Mouse (Mus musculus): ENCODE data around the gene Mtcl1. TPM values are rescaled to one million over a fixed set of nuclear protein-coding genes. Genes with fewer than 3 reads are reported as not detected.

Gene Mtcl1
- total RNA-seq, 4 experiments from 2014 or later: 4.4 to 6.8 (median 5.3) TPM

DNA sequence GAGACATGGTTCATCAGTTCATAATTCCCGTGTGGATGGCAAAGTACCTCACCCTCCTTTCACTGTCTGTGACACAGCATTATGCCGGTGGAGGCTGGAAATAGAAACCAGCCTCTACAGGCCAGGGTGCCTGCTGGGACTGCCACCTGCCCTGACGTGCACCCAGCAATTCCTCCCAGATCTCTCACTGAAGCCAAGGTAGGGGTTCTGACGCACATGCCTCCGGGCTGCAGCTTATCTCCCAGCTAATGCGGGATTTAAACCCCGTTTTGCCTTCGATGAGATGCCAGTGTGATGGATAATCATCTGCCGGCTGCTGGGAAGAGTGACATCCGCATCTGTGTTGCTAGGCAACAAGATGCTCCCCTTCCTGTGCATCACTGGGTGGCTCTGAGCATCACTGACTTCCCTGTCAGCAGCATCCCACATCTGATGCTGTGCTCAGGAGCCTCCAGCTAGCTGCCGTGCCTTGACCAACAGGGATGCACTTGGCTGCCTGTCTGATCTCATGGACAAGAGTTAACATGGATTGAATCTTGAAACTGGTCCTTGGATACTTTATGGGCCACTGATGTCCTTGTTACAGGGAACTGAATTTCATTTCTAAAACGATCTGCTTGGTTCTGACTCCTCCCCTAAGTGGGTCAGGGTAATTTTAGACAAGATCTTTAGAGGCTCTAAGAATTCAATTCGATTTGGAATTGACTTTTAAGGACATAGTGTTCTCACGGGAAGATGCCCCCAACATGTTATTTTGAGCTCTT, 123.9 kb downstream of the Mtcl1 start:
- no peak for DNase-seq (ENCODE audit: low spot score)

DNA sequence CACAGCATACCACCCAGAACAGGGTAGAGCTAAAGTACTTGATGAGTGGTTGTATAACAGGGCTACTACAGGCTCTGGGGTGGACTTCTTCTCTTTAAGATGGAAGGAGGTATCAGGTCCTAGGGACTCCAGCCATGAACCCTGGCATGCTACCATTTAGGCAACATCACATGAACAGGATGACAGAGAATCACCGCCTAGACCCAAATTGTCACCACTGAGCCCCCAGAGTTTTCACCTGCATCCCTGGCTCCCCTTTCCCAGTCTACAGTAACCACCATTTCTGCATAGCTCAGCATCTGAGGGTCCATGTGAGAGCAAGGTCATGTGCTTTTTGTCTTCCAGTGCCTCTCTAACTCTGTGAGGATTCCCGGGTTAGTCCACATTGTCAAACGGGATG, 124.7 kb downstream of the Mtcl1 start:
- no peak for DNase-seq (ENCODE audit: low spot score)

DNA sequence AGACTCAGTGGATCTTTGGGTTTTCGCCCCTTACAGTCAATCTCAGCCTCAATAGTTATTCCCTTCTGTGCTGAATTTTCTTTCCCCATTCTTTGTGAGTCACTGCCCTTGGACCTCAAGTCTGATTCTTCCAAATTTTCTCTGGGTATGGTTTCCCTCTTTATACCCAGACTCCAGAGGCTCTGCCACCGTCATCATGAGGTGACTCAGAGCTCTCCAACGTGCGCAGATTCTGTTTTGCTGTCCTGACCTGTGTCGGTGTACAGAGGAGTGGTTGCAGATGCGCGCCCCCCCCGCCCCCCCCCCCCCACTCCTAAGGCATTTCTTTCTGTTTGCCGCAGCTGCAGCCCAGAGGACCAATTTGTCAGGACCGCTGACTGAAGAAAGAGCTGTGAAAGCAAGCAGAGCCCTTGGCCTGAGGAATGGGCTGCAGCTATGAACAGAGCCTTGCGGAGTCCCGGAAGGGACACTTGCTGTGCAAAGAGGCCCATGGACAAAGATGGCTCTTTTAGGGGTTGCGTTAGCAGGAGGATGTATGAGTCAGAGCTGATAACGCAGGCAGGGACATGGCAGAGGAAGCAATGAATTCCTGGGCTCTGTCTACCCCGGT, 126.8 kb downstream of the Mtcl1 start:
- DNase-seq (ENCODE audit: low spot score): no peak

DNA sequence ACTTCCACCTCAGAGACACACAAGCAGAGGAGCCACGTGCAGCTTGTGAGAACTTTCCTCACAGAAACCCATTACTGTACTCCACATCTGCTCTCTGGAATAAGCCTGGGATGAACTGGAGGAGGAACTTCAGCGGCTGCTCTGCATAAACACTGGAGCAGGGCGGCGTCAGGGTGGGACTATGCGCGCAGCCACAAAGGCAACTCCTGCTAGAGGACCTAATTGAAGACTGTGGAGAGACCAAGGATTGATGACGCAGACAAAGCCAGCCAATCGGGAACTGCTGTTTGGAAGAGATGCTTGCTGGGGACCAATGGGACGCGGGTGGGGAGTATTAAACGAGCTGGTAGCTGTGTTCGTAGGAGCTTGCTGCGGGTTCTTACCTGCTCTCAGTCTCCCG, 127.6 kb downstream of the Mtcl1 start:
- DNase-seq (ENCODE audit: low spot score): no peak

DNA sequence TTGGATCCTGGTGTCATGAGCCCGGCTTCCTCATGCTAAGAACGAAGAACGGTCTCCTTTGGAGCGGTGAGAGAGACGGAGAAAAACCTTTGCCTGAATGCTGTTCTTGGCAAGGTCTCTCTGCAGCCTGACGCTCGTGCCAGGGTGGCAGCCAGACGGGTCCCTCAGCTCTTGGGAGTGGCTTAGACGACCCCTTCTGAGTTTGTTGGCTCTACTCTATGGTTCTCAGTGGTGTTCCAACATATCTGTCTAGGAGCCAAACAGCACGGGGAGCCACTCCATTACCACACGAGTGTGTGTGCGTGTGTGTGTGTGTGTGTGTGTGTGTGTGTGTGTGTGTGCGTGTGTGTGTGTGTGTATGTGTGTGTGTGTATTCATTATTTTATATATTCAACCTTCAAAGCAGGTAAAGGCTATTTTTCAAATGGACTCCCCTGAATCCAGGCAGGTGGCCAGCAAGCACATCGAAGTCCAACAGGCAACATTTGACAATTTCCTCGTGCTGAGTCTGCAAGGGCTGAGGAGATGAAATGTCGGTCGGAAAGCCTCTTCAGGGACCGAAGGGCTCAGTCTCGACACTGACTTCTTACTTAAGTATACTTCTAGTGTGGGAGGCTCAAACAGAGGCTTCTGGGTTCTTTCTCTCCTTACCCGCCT, 128.7 kb downstream of the Mtcl1 start:
- no peak for DNase-seq (ENCODE audit: low spot score)

DNA sequence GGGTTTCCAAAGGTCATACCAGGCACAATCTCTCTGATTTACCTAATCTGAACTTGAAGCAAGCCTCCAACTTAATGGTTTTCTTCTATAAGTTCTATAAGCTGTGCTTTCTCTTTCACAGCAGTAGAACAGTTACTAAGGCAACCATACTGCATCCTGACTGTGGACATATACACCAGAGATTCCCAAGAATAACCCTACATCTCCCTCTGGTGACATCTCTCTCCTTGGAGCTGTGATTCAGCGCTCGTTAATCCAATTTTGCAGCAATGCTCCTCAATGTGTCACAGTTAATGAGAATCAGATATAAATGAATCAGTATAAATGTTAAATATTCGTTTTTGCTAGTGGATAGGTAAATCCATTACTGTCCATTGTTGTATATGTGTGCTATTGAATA, 131.5 kb downstream of the Mtcl1 start:
- DNase-seq (ENCODE audit: low spot score): no peak

DNA sequence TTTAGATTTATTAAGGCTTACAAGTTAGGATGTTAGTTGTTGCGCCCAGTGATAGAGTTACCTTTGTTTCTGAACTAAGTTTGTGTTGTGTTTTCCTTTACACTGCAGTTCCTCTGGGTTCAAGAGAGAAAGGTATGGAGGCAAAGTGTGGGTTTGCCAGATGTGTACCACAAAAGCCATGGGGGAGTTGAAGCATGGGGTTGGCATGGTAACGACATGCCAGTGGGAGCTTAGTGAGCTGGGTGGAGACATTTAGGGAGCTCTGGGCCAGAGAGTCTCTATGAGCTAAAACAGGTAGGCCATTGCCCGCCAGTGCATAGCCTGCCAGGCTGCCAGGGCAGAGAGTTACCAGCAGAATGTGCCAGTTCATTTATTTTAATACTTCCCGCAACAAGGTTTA, 132.0 kb downstream of the Mtcl1 start:
- DNase-seq (ENCODE audit: low spot score): no peak

DNA sequence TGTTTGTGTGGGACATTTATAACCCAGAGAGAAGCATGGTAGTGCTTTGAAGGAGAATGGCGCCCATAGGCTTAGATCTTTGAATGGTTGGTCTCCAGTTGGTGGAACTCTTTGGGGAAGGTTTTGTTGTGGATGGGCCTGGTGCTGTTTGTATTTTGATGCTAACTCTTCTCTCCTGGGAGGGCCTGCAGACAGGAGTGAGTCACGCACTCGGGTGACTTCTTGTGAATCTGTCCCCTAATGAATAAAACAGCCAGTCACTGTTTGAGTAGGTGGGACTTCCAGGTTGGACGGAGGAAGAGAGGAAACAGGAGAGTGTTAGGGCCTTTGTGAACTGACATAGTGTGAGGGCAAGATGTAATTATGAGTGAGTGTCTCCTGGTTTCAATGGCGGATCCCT, 132.4 kb downstream of the Mtcl1 start:
- no peak for DNase-seq (ENCODE audit: low spot score)

DNA sequence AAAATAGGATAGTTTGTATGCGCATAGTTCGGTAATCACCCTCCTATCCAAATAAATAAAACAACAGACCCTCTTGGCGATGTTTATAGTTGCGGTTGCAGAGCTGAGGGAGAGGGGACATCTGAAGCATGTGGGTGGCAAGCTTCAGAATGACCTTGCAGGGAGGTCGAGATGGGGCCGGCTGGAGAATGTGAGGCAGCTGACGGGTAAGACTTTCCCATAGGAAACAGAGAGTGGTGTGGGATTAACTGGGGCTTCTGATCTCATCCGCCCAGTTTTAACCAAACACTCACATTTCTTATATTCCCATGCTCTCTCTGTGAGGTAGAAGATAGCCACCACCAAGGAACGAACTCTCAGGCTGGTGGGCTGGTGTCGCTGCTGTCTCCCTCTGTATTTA, 134.1 kb downstream of the Mtcl1 start:
- no peak for DNase-seq (ENCODE audit: low spot score)

DNA sequence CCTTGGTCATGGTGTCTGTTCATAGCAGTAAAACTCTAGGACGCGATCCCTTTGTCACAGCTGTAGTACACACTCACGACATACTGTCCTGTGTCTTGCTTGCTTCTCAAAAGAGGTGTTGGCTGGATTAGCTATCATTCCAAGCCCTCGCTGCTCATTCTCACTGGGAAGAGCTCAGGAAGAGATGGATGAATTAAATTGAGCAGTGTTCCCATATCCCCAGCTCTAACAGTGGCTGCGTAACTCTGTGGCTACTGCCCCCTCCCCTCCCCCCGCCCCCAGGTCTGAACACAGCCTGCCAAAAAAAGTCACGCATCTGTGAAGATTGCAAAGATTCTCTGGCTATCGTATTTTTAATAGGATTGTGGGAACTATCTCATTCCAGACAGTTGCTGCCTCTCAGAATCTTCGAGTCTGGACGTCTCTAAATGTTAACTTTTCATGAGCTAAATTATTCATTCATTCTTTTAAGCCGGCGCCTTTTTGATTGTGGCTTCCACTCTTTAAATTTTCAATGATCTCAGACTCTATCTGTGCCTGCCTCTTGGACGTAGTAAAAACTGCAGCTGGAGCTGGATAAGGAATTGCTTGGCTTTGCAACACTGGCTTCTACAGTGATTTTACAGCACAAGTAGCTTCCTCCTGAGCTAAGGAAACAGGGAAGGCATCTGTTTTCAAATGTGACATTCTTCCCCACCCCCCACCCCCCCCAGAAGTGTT, 134.8 kb downstream of the Mtcl1 start:
- peak; percentile 10 for DNase-seq (ENCODE audit: low spot score)

DNA sequence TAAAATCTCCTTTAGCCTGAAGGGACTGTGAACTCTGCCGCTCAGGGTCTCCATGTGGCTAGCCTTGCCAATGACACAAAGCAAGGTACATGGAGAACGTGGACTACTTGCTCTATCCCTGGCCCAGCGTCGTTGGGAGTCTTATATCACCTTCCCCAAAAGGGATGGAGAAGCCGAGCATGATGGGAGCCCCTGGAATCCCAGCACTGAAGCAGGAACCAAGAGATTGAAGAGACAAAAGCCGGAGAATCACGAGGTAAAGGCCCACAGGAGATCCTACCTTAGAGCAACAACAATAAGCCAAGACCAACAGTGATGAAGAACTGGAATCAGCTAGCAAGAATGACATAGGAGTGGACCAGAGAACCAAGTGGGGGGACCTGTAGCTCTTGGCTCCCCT, 147.6 kb downstream of the Mtcl1 start:
- no peak for DNase-seq (ENCODE audit: low spot score)

DNA sequence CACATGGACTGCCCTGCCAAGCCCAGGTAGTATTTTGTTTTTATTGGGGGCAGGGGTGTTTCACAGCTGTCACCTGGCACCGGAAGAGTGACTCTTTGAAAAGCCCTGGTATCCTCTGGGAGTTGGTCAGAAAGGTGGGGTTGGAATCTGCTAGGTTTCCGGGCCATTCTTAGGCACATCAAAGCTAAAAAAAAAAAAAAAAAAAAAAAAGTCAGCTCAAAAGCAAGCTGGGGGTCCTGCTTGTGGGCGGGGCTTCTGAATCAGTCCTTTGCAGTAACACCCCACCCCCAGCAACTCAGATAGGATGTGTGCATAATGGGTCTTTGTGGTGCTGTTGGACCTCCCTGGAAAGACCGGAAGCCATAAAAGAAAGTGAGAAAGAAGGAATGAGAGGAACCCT, 148.3 kb downstream of the Mtcl1 start:
- DNase-seq (ENCODE audit: low spot score): no peak

DNA sequence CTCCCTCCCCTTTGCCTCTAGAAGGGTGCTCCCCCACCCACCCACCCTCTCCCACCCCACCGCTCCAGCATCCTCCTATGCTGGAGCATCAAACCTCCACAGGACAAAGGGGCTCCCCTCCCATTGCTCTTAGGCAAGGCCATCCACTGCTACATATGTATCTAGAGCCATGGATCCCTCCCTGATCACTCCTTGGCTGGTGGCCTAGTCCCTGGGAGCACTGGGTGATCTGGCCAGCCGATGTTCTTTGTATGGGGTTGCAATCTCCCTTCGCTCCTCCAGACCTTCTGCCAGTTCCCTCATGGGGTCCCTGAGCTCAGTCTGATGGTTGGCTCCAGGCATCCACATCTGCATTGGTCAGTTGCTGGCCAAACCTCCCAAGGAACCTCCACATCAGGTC, 151.8 kb downstream of the Mtcl1 start:
- no peak for DNase-seq (ENCODE audit: low spot score)

DNA sequence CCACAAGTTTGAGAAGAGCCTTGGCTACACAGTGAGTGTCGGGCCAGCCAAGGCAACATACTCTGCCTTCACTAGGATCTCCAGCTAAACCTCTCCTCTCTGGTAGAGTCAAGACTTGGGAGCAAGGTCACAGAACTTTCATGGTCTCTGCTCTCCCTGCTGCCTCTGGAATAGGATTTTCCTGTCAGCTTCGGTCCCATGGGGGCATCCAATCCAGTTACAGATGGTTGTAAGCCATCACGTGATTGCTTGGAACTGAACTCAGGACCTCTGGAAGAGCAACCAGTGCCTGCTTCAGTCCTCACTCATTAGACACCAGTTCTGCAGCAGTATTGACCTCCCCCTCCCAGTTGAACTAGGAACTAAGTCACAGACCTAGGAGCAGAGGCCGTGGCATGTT, 156.0 kb downstream of the Mtcl1 start:
- peak; percentile 19 for DNase-seq (ENCODE audit: low spot score)

DNA sequence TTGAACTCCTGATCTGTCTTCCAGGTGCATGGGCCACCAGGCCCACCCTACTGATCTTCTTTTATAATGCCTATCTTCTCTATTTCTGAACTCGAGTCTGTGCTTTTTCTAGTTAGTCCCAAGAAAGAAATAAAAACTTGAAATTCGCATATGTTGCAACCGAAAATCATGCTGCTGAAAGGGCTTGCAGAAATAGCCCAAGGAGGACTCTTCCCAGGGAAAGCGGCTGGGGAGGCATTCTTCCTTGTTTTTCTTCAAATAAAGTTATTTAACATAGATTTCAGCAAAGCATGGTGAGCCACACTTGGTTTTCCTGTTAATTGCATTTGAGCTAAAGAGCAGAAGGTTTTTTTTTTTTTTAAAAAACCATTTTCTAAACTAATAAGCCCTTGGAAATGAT, 159.7 kb downstream of the Mtcl1 start:
- no peak for DNase-seq (ENCODE audit: low spot score)

Other genes with a start within 250 kb of the Mtcl1 start
- 100 to 1,000 TPM; 219 to 237 (median 230) TPM for gene Rab12, start 70.0 kb upstream of the Mtcl1 start, total RNA-seq (2022)
- not detected for gene Themis3, start 144.9 kb upstream of the Mtcl1 start, total RNA-seq (2022)

All from heart, adult 8-10 months (tissue).